ENCODE assay signal across 11 mouse cellular contexts in genomic region chr11:116674616-116675379, GRCm38 (mm10). TPM values are rescaled to one million over a fixed set of nuclear protein-coding genes. Genes with fewer than 3 reads are reported as not detected.
A peak's percentile ranks its signal among the peaks of the same experiment; 100 is the strongest.
DNase-seq lines count a peak whose midpoint lies in the region; ATAC-seq and TF ChIP-seq lines count a peak whose summit lies in the region.
"Had no signal": no experiment of that assay in that cellular context is flagged by ENCODE, and none has a peak within 500 bp of the region (broad histone marks: within the 10 kb centered on the region; RNA-seq: fewer than 3 reads in every experiment).

No protein-coding gene starts in this region.

- H3K4me2 ChIP-seq in heart, postnatal 0 days (ENCODE audit: low read depth, low read length), result no peak overlapping the region
- H3K4me2 ChIP-seq in intestine, postnatal 0 days (replicated peaks; ENCODE audit: low read depth), result peak overlapping the region; percentile 24; the same call in 1 of the 2 replicates
- no peak overlapping the region for H3K4me2 ChIP-seq in stomach, embryonic 15.5 days
- H3K4me2 ChIP-seq in midbrain, embryonic 14.5 days (ENCODE audit: low read length), result no peak overlapping the region
- H3K4me2 ChIP-seq: forebrain, embryonic 12.5 days; limb, embryonic 13.5 days had no signal

- no peak for DNase-seq in heart, postnatal 0 days (ENCODE audit: low spot score)
- no peak for DNase-seq in heart, postnatal 25 days (ENCODE audit: low spot score)
- DNase-seq in adipocyte (ENCODE audit: low spot score), result peak; percentile 55
- no peak for DNase-seq in layer of hippocampus, postnatal 14 days (ENCODE audit: low spot score in 2 of 2)
- DNase-seq in midbrain, embryonic 14.5 days, result no peak
- DNase-seq: embryo, embryonic 11 days; layer of hippocampus, adult 9-11 months had no signal

- H3K9ac ChIP-seq in heart, postnatal 0 days (replicated peaks; ENCODE audit: low read depth, low read length), result no peak overlapping the region
- no peak overlapping the region for H3K9ac ChIP-seq in intestine, postnatal 0 days (ENCODE audit: low read depth, low read length)
- H3K9ac ChIP-seq in stomach, embryonic 15.5 days, result no peak overlapping the region
- no peak overlapping the region for H3K9ac ChIP-seq in midbrain, embryonic 14.5 days (replicated peaks; ENCODE audit: low read length)
- H3K9ac ChIP-seq: forebrain, embryonic 12.5 days had no signal

- peaks cover 28% of the 10 kb centered on the region for H3K4me1 ChIP-seq in heart, postnatal 0 days (ENCODE audit: control insufficient read depth, insufficient read depth)
- H3K4me1 ChIP-seq in intestine, postnatal 0 days (replicated peaks; ENCODE audit: control insufficient read depth, insufficient read depth, low read length), result peaks cover 9% of the 10 kb centered on the region
- H3K4me1 ChIP-seq in stomach, embryonic 15.5 days, result peaks cover 22% of the 10 kb centered on the region
- peaks cover 17% of the 10 kb centered on the region for H3K4me1 ChIP-seq in midbrain, embryonic 14.5 days (ENCODE audit: control insufficient read depth, insufficient read depth, low read length)

- no peak for ATAC-seq in heart, postnatal 0 days (ENCODE audit: insufficient read depth, low read depth)
- ATAC-seq in intestine, postnatal 0 days, result peak; percentile 23
- ATAC-seq in stomach, embryonic 15.5 days (ENCODE audit: insufficient read depth, low FRiP score, low read depth), result no peak
- ATAC-seq in midbrain, embryonic 14.5 days (ENCODE audit: low FRiP score, low TSS enrichment), result no peak

- TF ChIP-seq CTCF in heart, postnatal 0 days (IDR thresholded peaks at IDR 0.05; ENCODE audit: low read depth), result no peak
- no peak for TF ChIP-seq CTCF in intestine, postnatal 0 days (IDR thresholded peaks at IDR 0.05; ENCODE audit: low read depth)

- peaks cover 61% of the 10 kb centered on the region for H3K36me3 ChIP-seq in heart, postnatal 0 days (replicated peaks; ENCODE audit: control insufficient read depth, insufficient read depth, low read length)
- H3K36me3 ChIP-seq in intestine, postnatal 0 days (ENCODE audit: control insufficient read depth, insufficient read depth), result peaks cover 57% of the 10 kb centered on the region
- H3K36me3 ChIP-seq in stomach, embryonic 15.5 days, result peaks cover 45% of the 10 kb centered on the region
- H3K36me3 ChIP-seq in midbrain, embryonic 14.5 days (ENCODE audit: control insufficient read depth, insufficient read depth, low read length), result peaks cover 57% of the 10 kb centered on the region

- H3K9me3 ChIP-seq in heart, postnatal 0 days (replicated peaks; ENCODE audit: control insufficient read depth, low read length), result no peaks in the 10 kb centered on the region
- no peaks in the 10 kb centered on the region for H3K9me3 ChIP-seq in intestine, postnatal 0 days (ENCODE audit: control insufficient read depth)
- H3K9me3 ChIP-seq in stomach, embryonic 15.5 days, result no peaks in the 10 kb centered on the region
- no peaks in the 10 kb centered on the region for H3K9me3 ChIP-seq in midbrain, embryonic 14.5 days (ENCODE audit: control insufficient read depth, low read length)
- H3K9me3 ChIP-seq: forebrain, embryonic 12.5 days; limb, embryonic 13.5 days had no signal

- H3K27ac ChIP-seq in heart, postnatal 0 days (ENCODE audit: low read depth), result peak overlapping the region; percentile 80
- peak overlapping the region; percentile 79 for H3K27ac ChIP-seq in intestine, postnatal 0 days (ENCODE audit: low read depth, low read length)
- peak overlapping the region; percentile 59 for H3K27ac ChIP-seq in stomach, embryonic 15.5 days
- H3K27ac ChIP-seq in midbrain, embryonic 14.5 days (replicated peaks; ENCODE audit: low read depth, low read length), result no peak overlapping the region
- H3K27ac ChIP-seq: forebrain, embryonic 12.5 days; limb, embryonic 13.5 days had no signal

- intact Hi-C loops in heart, postnatal 25 days (cut with DNase I), result loop anchor here (10.0 kb wide), 1 partner anchor 130 kb away; no protein-coding TSS in a partner anchor

- TF ChIP-seq EP300 in heart, postnatal 0 days (IDR thresholded peaks at IDR 0.05; ENCODE audit: low read depth), result no peak

- WGBS in heart, postnatal 0 days, result 65% methylated on average over 7 of the region's 7 CpGs
- WGBS in intestine, postnatal 0 days, result 46% methylated on average over 7 of the region's 7 CpGs
- 75% methylated on average over 7 of the region's 7 CpGs for WGBS in stomach, embryonic 15.5 days
- 68% methylated on average over 7 of the region's 7 CpGs for WGBS in midbrain, embryonic 14.5 days

- H3K27me3 ChIP-seq in heart, postnatal 0 days (ENCODE audit: control insufficient read depth, insufficient read depth, low read length), result no peaks in the 10 kb centered on the region
- no peaks in the 10 kb centered on the region for H3K27me3 ChIP-seq in intestine, postnatal 0 days (replicated peaks; ENCODE audit: control insufficient read depth, insufficient read depth, low read length)
- 0 out of 2 replicates have a peak, but pooled peaks cover under 1% of the 10 kb centered on the region for H3K27me3 ChIP-seq in stomach, embryonic 15.5 days (replicated peaks)
- no peaks in the 10 kb centered on the region for H3K27me3 ChIP-seq in midbrain, embryonic 14.5 days (ENCODE audit: control insufficient read depth, insufficient read depth, low read length)
- H3K27me3 ChIP-seq: limb, embryonic 13.5 days had no signal

- H3K4me3 ChIP-seq in heart, postnatal 0 days (ENCODE audit: low read depth, low read length), result no peak overlapping the region
- H3K4me3 ChIP-seq in intestine, postnatal 0 days (ENCODE audit: low read depth, low read length), result no peak overlapping the region
- no peak overlapping the region for H3K4me3 ChIP-seq in stomach, embryonic 15.5 days (replicated peaks)
- no peak overlapping the region for H3K4me3 ChIP-seq in midbrain, embryonic 14.5 days (replicated peaks; ENCODE audit: low read depth, low read length)
- H3K4me3 ChIP-seq: forebrain, embryonic 12.5 days; limb, embryonic 13.5 days had no signal

RNA-seq across cellular contexts. Expression of gene Cygb, which starts 20.7 kb away (rescaled TPM):
- 11.4 and 38.8 TPM in 2 replicates for total RNA-seq in heart, postnatal 0 days (2014; rRNA removed; ENCODE audit: low replicate concordance)
- 21.1 and 21.6 TPM in 2 replicates for polyA plus RNA-seq in heart, postnatal 0 days (2015; fragmentation: Nextera tagmentation; extraction: Ambion mirVana)
- total RNA-seq in heart, postnatal 25 days (2021), result 10 to 100 TPM; 34.8 to 49.8 TPM
- polyA plus RNA-seq in intestine, postnatal 0 days (2015; fragmentation: Nextera tagmentation; extraction: Ambion mirVana), result 17.5 and 20.2 TPM in 2 replicates
- 16.7 and 17.7 TPM in 2 replicates for polyA plus RNA-seq in stomach, embryonic 15.5 days (2015; fragmentation: Nextera tagmentation; extraction: Ambion mirVana)
- 10 to 100 TPM; 48.9 to 52.1 TPM for total RNA-seq in layer of hippocampus, postnatal 14 days (2021)
- 19.1 and 24.0 TPM in 2 replicates for polyA plus RNA-seq in midbrain, embryonic 14.5 days (2014; fragmentation: Nextera tagmentation; extraction: Ambion mirVana)

RNA-seq across cellular contexts. Expression of gene Prcd, which starts 21.5 kb away (rescaled TPM):
- not detected in 2 replicates for total RNA-seq in heart, postnatal 0 days (2014; rRNA removed; ENCODE audit: low replicate concordance)
- 2.5 and 2.6 TPM in 2 replicates for polyA plus RNA-seq in heart, postnatal 0 days (2015; fragmentation: Nextera tagmentation; extraction: Ambion mirVana)
- 1 to 10 TPM; 1.0 to 1.6 TPM for total RNA-seq in heart, postnatal 25 days (2021)
- 0.84 and 1.1 TPM in 2 replicates for polyA plus RNA-seq in intestine, postnatal 0 days (2015; fragmentation: Nextera tagmentation; extraction: Ambion mirVana)
- 1.2 and 1.3 TPM in 2 replicates for polyA plus RNA-seq in stomach, embryonic 15.5 days (2015; fragmentation: Nextera tagmentation; extraction: Ambion mirVana)
- total RNA-seq in layer of hippocampus, postnatal 14 days (2021), result 1 to 10 TPM; 4.6 to 5.0 TPM
- 1.6 and 3.3 TPM in 2 replicates for polyA plus RNA-seq in midbrain, embryonic 14.5 days (2014; fragmentation: Nextera tagmentation; extraction: Ambion mirVana)

RNA-seq across cellular contexts. Expression of gene Rhbdf2, which starts 48.0 kb away (rescaled TPM):
- total RNA-seq in heart, postnatal 0 days (2014; rRNA removed; ENCODE audit: low replicate concordance), result 19.0 and 25.5 TPM in 2 replicates
- 5.8 and 6.1 TPM in 2 replicates for polyA plus RNA-seq in heart, postnatal 0 days (2015; fragmentation: Nextera tagmentation; extraction: Ambion mirVana)
- total RNA-seq in heart, postnatal 25 days (2021), result 10 to 100 TPM; 10.6 to 12.8 TPM
- 7.6 and 8.4 TPM in 2 replicates for polyA plus RNA-seq in intestine, postnatal 0 days (2015; fragmentation: Nextera tagmentation; extraction: Ambion mirVana)
- polyA plus RNA-seq in stomach, embryonic 15.5 days (2015; fragmentation: Nextera tagmentation; extraction: Ambion mirVana), result 7.4 and 7.5 TPM in 2 replicates
- 1 to 10 TPM; 1.6 to 1.7 TPM for total RNA-seq in layer of hippocampus, postnatal 14 days (2021)
- 0.61 and 0.63 TPM in 2 replicates for polyA plus RNA-seq in midbrain, embryonic 14.5 days (2014; fragmentation: Nextera tagmentation; extraction: Ambion mirVana)
